Mouse (Mus musculus) forebrain, embryonic 15.5 days (tissue): Measurements from ENCODE around the gene Slc34a1. TPM values are rescaled to one million over a fixed set of nuclear protein-coding genes. Genes with fewer than 3 reads are reported as not detected.

Experiments
- ATAC-seq: fragments of 200-750 bp; cut with Nextera tagmentation; replicated peaks from 2 replicates; pipeline ENCODE4 v1.8.0; 2017; ENCODE audit warnings: mild to moderate bottlenecking, moderate TSS enrichment, moderate library complexity
- H3K27ac ChIP-seq: fragments of 300-500 bp; sonication (generic); replicated peaks from 2 replicates; pipeline ENCODE4 v1.5.1; 2015; ENCODE audit warnings: mild to moderate bottlenecking, inconsistent platforms
- H3K27me3 ChIP-seq: fragments of 300-500 bp; sonication (generic); 2 replicates; pipeline ENCODE4 v1.6.1; 2015; ENCODE audit warnings: inconsistent platforms
- H3K36me3 ChIP-seq: fragments of 300-500 bp; sonication (generic); 2 replicates; pipeline ENCODE4 v1.6.1; 2015; ENCODE audit warnings: mild to moderate bottlenecking, inconsistent platforms
- H3K4me1 ChIP-seq: fragments of 300-500 bp; sonication (generic); 2 replicates; pipeline ENCODE4 v1.6.1; 2015; ENCODE audit warnings: inconsistent platforms
- H3K4me2 ChIP-seq: fragments of 300-500 bp; sonication (generic); replicated peaks from 2 replicates; pipeline ENCODE4 v1.6.1; 2015; ENCODE audit warnings: mild to moderate bottlenecking, inconsistent platforms
- H3K4me3 ChIP-seq: fragments of 300-500 bp; sonication (generic); 2 replicates; pipeline ENCODE4 v1.5.1; 2015; ENCODE audit warnings: mild to moderate bottlenecking, inconsistent platforms
- H3K9ac ChIP-seq: fragments of 300-500 bp; sonication (generic); replicated peaks from 2 replicates; pipeline ENCODE4 v1.6.1; 2015; ENCODE audit warnings: mild to moderate bottlenecking, inconsistent platforms
- H3K9me3 ChIP-seq: fragments of 300-500 bp; sonication (generic); 2 replicates; pipeline ENCODE4 v1.6.1; 2016; ENCODE audit warnings: inconsistent platforms
- WGBS: fragments of 180-500 bp; shearing (Covaris S2); methylation state at CpG from one replicate; pipeline ENCODE4 v1.1.7; 2015; ENCODE audit warnings: mixed read lengths; 5-methylcytosine and 5-hydroxymethylcytosine counted together
- polyA plus RNA-seq: library from polyadenylated mRNA; unstranded; fragments of >200 nt; fragmentation: Nextera tagmentation; extraction: Ambion mirVana; gene quantifications from 2 replicates; pipeline ENCODE4 v1.2.1, GENCODE M21; 2015

Slc34a1 gene
- polyA plus RNA-seq, 1 experiment from 2014 or later, result not detected

DNA sequence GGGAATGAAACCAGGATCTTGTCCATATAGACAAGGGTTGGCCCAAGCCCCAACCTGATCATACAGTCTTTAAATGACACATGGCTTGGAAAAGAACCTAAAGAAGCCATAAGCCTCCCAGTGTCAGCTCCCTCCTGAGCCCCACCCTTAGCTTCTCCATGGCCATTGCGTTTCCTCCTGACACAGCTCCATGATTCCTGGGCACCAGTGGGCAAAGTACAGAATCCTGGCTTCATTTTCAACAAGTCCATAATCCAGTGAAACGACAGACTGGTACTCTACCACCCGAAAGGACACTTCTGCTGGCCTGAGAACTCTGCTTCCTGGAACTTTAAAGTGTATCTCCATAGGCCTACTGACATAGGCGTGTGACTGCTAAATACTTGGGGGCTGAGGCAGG lies 9.4 kb downstream of the Slc34a1 start:
- no peaks in the 10 kb centered on the region for H3K27me3 ChIP-seq
- no peak overlapping the region for H3K4me3 ChIP-seq
- H3K27ac ChIP-seq, result no peak overlapping the region
- H3K4me1 ChIP-seq, result peaks cover 18% of the 10 kb centered on the region
- no peaks in the 10 kb centered on the region for H3K36me3 ChIP-seq
- WGBS, result 88% methylated on average over 4 of the region's 4 CpGs
- no peaks in the 10 kb centered on the region for H3K9me3 ChIP-seq
- H3K4me2 ChIP-seq, result no peak overlapping the region
- H3K9ac ChIP-seq, result no peak overlapping the region
- no peak for ATAC-seq

DNA sequence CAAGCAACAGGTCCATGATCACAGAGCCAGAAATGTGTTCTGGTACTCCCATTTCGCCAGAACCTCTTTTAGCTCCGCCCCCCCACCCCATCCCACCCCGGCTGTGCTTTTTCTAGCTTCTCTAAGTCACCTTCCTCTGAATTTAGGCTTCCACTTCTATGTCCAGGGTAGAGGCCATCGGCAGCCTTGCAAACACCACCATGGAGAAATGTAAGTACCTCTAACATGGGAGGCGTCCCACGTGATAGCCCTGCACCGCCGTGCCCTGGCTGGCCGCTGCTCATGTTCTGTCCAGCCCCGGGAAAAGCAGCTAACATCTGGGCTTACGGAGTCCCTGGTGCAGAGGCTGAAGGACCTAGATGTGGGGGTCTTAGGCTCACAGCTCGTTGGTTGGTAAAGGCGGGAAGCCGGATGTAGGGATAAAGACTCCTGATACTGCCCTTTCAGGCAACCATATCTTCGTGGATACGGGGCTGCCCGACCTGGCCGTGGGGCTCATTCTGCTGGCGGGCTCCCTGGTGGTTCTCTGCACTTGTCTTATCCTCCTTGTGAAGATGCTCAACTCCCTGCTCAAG lies 10.6 kb downstream of the Slc34a1 start:
- Histone ChIP-seq H3K4me2 (no peak overlapping the region), H3K9me3 (no peaks in the 10 kb centered on the region), H3K27me3 (no peaks in the 10 kb centered on the region), H3K4me1 (peaks cover 15% of the 10 kb centered on the region), H3K27ac (no peak overlapping the region), H3K36me3 (no peaks in the 10 kb centered on the region), H3K4me3 (no peak overlapping the region), H3K9ac (no peak overlapping the region)
- WGBS, result 88% methylated on average over 19 of the region's 19 CpGs
- no peak for ATAC-seq

DNA sequence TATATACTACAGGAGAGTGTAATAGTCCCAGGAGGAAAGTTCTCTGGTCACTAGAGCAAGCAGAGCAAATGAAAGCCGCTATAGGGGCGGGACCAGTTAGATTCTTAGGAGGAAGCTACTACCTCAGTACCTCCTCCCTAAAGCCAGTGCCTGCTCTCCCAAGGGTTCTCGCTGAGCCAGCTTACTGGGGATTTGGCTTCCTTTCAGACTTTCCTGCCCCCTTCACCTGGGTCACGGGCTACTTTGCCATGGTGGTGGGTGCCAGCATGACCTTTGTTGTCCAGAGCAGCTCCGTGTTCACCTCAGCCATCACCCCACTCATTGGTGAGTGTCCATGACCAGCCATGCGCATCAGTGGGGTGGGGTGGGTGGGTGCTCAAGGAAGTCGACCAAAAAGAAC lies 13.8 kb downstream of the Slc34a1 start:
- H3K9ac ChIP-seq, result no peak overlapping the region
- H3K4me3 ChIP-seq, result no peak overlapping the region
- H3K27me3 ChIP-seq, result no peaks in the 10 kb centered on the region
- no peak overlapping the region for H3K4me2 ChIP-seq
- H3K9me3 ChIP-seq, result no peaks in the 10 kb centered on the region
- WGBS, result 79% methylated on average over 7 of the region's 7 CpGs
- no peak overlapping the region for H3K27ac ChIP-seq
- H3K36me3 ChIP-seq, result no peaks in the 10 kb centered on the region
- H3K4me1 ChIP-seq, result peaks cover 8% of the 10 kb centered on the region
- no peak for ATAC-seq

DNA sequence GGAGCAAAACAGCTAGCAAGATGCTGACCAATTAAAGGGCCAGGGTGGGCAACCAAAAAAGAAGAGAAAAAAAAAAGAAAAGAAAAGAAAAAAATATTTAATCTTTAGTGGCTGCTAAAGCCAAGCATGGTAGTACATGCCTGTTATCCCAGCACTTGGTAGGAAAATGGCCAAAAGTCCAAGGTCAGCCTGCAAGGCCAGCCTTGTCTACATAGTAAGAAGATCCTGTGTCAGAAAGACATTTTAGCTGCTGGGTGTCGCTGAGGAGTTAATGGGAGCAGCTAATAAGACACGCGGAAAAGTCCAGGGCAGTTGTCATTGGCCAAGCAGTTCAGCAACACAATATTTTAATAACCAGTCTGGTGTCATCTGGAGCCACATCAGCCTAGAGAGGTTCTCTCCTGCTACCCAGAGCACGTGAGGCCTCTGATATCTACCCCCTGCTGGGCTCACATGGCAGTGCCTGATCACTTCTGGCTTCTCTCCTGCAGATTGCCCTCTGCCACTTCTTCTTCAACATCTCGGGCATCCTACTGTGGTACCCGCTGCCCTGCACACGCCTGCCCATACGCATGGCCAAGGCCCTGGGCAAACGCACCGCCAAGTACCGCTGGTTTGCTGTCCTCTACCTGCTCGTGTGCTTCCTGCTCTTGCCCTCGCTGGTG lies 14.8 kb downstream of the Slc34a1 start:
- H3K4me1 ChIP-seq, result peaks cover 8% of the 10 kb centered on the region
- ATAC-seq, result no peak
- WGBS, result 83% methylated on average over 13 of the region's 13 CpGs

DNA sequence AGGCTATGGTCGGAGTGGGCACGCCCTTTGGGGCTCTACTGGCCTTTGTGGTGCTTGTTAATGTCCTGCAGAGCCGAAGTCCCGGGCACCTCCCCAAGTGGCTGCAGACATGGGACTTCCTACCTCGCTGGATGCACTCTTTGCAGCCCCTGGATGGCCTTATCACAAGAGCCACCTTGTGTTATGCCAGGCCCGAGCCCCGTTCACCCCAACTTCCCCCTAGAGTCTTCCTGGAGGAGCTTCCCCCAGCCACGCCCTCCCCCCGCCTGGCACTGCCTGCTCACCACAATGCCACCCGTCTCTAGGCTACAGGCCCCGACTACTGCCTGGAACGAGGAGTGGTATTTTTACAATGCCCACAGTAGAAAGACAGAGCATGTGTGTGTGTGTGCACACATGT lies 15.3 kb downstream of the Slc34a1 start:
- Histone ChIP-seq H3K9ac (no peak overlapping the region), H3K4me1 (peaks cover 14% of the 10 kb centered on the region), H3K27me3 (peaks cover under 1% of the 10 kb centered on the region; the same call in 1 of the 2 replicates), H3K36me3 (no peaks in the 10 kb centered on the region), H3K9me3 (no peaks in the 10 kb centered on the region), H3K4me3 (no peak overlapping the region), H3K4me2 (no peak overlapping the region), H3K27ac (no peak overlapping the region)
- 82% methylated on average over 12 of the region's 12 CpGs for WGBS
- ATAC-seq, result no peak

More for the DNA sequence above, 14.8 kb downstream of the Slc34a1 start:
- no peak overlapping the region for H3K27ac ChIP-seq
- no peak overlapping the region for H3K4me2 ChIP-seq
- H3K9me3 ChIP-seq, result no peaks in the 10 kb centered on the region
- H3K9ac ChIP-seq, result no peak overlapping the region
- no peaks in the 10 kb centered on the region for H3K27me3 ChIP-seq
- H3K4me3 ChIP-seq, result no peak overlapping the region
- no peaks in the 10 kb centered on the region for H3K36me3 ChIP-seq

DNA sequence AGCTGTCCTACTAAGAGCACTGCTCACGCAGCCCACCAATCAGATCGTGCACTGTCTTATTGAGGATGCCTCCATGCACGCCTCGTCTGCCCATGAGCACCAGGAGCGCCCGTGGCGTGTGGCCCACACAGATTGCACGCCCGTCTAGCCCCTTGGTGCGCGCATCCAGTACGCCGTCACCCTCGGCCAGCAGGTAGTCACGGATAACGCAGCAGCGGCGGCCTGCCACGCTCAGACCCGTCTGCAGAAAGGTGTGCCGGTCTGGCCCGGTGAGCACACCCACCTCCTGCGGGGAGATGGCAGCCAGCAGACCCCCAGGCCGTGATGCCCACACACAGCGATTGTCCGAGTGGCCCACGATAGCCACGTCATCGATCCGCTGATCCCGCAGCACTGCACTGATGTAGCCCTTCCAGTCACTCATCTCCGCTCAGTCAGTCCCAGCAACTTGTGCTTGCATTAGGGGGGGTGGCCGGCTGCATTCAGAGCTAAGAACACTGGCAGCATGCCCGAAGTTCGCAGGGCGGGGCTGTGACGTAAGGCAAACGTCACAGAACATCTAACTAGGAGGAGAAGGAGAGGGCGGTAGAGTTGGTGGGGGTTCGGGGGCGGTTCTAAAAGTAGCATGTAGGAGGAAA lies 16.9 kb downstream of the Slc34a1 start, which contains the start of gene Pfn3:
Gene Pfn3 (minus strand): TSS at position 490 of the 638 bp plus-strand sequence.
- peaks cover 14% of the 10 kb centered on the region for H3K4me1 ChIP-seq
- peak within 1 kb of the TSS; percentile 39 for H3K4me3 ChIP-seq
- peak; percentile 70 for ATAC-seq
- H3K4me2 ChIP-seq, result peak within 1 kb of the TSS; percentile 53
- H3K27ac ChIP-seq, result no peak within 1 kb of the TSS
- H3K9me3 ChIP-seq, result no peaks in the 10 kb centered on the region
- peaks cover 10% of the 10 kb centered on the region for H3K27me3 ChIP-seq
- WGBS, result 7% methylated on average over 41 of the region's 41 CpGs
- no peaks in the 10 kb centered on the region for H3K36me3 ChIP-seq
- peak within 1 kb of the TSS; percentile 44 for H3K9ac ChIP-seq

GRCm38 (mm10) chr13:55418004-55418403 lies 20.0 kb downstream of the Slc34a1 start:
- H3K9me3 ChIP-seq, result no peaks in the 10 kb centered on the region
- H3K9ac ChIP-seq, result peak overlapping the region; percentile 18; the same call in 1 of the 2 replicates
- peak; percentile 49 for ATAC-seq
- no peaks in the 10 kb centered on the region for H3K36me3 ChIP-seq
- peaks cover 34% of the 10 kb centered on the region for H3K27me3 ChIP-seq
- H3K4me2 ChIP-seq, result peak overlapping the region; percentile 33
- H3K4me1 ChIP-seq, result peaks cover 30% of the 10 kb centered on the region
- WGBS, result 11% methylated on average over 12 of the region's 12 CpGs
- peak overlapping the region; percentile 14 for H3K4me3 ChIP-seq
- no peak overlapping the region for H3K27ac ChIP-seq

- no peak for ATAC-seq
- Histone ChIP-seq H3K4me3 (no peak overlapping the region), H3K4me2 (no peak overlapping the region), H3K27ac (no peak overlapping the region), H3K9ac (no peak overlapping the region), H3K9me3 (no peaks in the 10 kb centered on the region), H3K4me1 (peaks cover 30% of the 10 kb centered on the region), H3K27me3 (peaks cover 34% of the 10 kb centered on the region), H3K36me3 (no peaks in the 10 kb centered on the region)
- 88% methylated on average over 5 of the region's 5 CpGs for WGBS
Measured at GRCm38 (mm10) chr13:55419142-55419541, 21.2 kb downstream of the Slc34a1 start.

DNA sequence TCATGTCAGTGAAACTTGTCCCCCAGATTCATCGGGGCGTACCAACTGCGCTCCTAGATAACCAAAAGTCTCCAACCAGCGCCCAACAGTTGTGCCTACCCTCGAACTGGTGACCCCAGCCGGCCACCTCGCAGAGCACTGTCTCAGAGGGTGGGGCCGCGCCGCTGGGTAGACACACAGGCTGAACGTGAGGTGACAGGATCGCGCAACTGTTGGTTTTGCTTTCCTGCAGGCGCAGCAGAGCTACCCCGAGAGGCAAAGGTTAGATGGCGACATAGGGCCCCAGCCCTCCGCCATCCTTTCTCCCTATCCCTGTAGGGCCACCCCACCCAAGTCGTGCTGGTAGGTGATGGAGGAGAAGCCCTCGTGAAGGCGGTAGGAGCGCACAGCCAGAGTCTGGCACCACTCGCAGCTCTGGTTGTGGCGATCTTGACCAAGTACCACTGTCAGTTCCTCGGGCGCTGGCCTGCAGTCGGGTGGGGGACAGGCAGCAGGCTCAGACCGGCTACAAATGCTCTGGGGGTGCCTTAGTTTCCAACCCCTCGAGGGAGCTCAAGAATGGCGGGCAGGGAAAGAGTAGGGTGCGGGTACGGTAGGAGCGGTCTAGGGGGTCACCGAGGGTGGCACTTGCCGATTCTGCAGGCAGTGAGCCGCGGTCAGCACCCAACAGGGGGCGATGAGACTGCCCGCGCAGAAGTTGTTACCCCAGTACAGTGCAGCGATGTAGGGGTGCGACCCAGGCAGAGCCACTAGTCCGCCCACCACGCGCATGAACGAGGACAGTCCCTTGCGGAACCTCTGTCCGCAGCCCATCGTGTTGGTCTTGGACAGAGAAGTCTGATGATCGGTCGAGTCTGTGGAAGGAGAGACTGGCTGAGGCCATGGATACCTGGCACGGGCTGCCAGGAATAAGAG lies 22.3 kb downstream of the Slc34a1 start:
- Histone ChIP-seq H3K36me3 (no peaks in the 10 kb centered on the region), H3K27me3 (peaks cover 34% of the 10 kb centered on the region), H3K4me1 (peaks cover 22% of the 10 kb centered on the region), H3K9me3 (no peaks in the 10 kb centered on the region), H3K4me3 (no peak overlapping the region), H3K4me2 (peak overlapping the region; percentile 41), H3K27ac (no peak overlapping the region), H3K9ac (no peak overlapping the region)
- 32% methylated on average over 51 of the region's 51 CpGs for WGBS
- peak; percentile 47 for ATAC-seq

DNA sequence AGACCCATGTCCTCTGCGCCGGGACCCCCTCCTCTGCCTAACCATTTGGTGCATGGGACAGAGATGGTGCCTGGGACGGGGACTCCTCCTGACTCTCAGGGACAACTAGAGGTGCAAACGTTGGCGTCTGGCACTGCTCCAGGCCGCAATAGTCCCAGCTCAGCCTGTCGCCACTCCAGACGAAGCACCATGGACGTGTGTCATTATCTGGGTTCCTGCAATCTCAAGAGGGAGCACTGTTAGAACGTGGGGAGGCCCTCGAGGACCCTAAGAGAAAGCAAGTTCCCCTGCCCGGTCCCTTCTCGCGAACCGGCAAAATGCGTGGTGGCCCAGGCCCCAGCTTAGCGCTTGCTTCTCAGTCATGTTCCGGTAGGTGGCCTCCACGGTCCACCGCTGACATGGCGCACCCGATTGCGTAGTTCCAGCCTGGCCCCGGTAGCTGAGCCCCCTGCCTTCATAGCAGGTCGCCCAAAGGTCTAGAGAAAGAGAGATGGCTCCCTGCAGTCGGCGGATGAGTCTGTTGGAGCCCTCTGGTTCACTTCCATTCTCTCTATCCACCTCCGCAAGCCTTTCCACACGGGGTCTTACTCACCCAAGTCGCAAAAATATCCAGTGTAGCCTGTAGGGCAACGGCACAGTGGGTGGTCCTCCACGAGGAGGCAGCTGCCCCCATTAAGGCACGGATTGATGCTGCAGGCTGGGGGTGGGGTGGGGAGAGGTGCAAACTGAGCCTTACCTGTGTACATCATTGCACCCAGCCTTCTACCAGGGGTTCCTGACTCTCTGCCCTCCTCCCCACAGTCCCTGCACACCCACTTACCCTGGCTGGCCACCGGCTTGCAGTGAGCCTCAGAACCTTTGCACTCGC lies 23.2 kb downstream of the Slc34a1 start:
- Histone ChIP-seq H3K4me2 (peak overlapping the region; percentile 41), H3K9ac (peak overlapping the region; percentile 26), H3K27ac (no peak overlapping the region), H3K9me3 (no peaks in the 10 kb centered on the region), H3K36me3 (no peaks in the 10 kb centered on the region), H3K27me3 (peaks cover 34% of the 10 kb centered on the region), H3K4me1 (peaks cover 22% of the 10 kb centered on the region), H3K4me3 (peak overlapping the region; percentile 27)
- ATAC-seq, result peak; percentile 73
- WGBS, result 14% methylated on average over 35 of the region's 35 CpGs

- Histone ChIP-seq H3K4me1 (no peaks in the 10 kb centered on the region), H3K4me3 (no peak within 1 kb of the TSS), H3K27me3 (peaks cover 7% of the 10 kb centered on the region), H3K9me3 (no peaks in the 10 kb centered on the region), H3K4me2 (no peak within 1 kb of the TSS), H3K27ac (no peak within 1 kb of the TSS), H3K9ac (no peak within 1 kb of the TSS), H3K36me3 (no peaks in the 10 kb centered on the region)
- no peak for ATAC-seq
- 90% methylated on average over 10 of the region's 10 CpGs for WGBS
Measured at GRCm38 (mm10) chr13:55426613-55427012, 28.6 kb downstream of the Slc34a1 start, which contains the start of gene F12. TSS of gene F12 (minus strand) at chr13:55426793.
